Mouse (Mus musculus) midbrain, postnatal 0 days (tissue): ENCODE measurements at regions not wholly inside any gene's neighbourhood (a gene's known extent, or its start where the extent isn't known, plus 50 kb on each side); places are given as distances from the start of the nearest gene placed in this dataset.
A peak's percentile ranks its signal among the peaks of the same experiment; 100 is the strongest.

Experiments used
- ATAC-seq: fragments of 200-750 bp; cut with Nextera tagmentation; 2 replicates; pipeline ENCODE4 v1.8.0; 2017; ENCODE audit warnings: moderate number of reproducible peaks, mild to moderate bottlenecking, moderate TSS enrichment, moderate library complexity; ENCODE audit not compliant: low FRiP score
- DNase-seq: peaks from one replicate; pipeline ENCODE4 v3.0.0-alpha.2; 2015; ENCODE audit warnings: low spot score
- H3K27ac ChIP-seq: fragments of 300-500 bp; sonication (generic); 2 replicates; pipeline ENCODE4 v1.5.1; 2014; ENCODE audit warnings: low read depth, mild to moderate bottlenecking, low read length, mixed read lengths
- H3K27me3 ChIP-seq: fragments of 300-500 bp; sonication (generic); 2 replicates; pipeline ENCODE4 v1.6.1; 2014; ENCODE audit warnings: low read length, control low read depth, mixed read lengths; ENCODE audit not compliant: insufficient read depth
- H3K36me3 ChIP-seq: fragments of 300-500 bp; sonication (generic); 2 replicates; pipeline ENCODE4 v1.6.1; 2014; ENCODE audit warnings: low read length, control low read depth, mixed read lengths; ENCODE audit not compliant: insufficient read depth
- H3K4me1 ChIP-seq: fragments of 300-500 bp; sonication (generic); 2 replicates; pipeline ENCODE4 v1.6.1; 2014; ENCODE audit warnings: mild to moderate bottlenecking, control low read depth, antibody characterized with exemption, low read length, mixed read lengths; ENCODE audit not compliant: insufficient read depth
- H3K4me2 ChIP-seq: fragments of 300-500 bp; sonication (generic); 2 replicates; pipeline ENCODE4 v1.6.1; 2014; ENCODE audit warnings: low read depth, mild to moderate bottlenecking, low read length, mixed read lengths; ENCODE audit not compliant: poor library complexity, severe bottlenecking
- H3K4me3 ChIP-seq: fragments of 300-500 bp; sonication (generic); 2 replicates; pipeline ENCODE4 v1.5.1; 2014; ENCODE audit warnings: low read depth, mild to moderate bottlenecking, low read length, moderate library complexity
- H3K9ac ChIP-seq: fragments of 300-500 bp; sonication (generic); replicated peaks from 2 replicates; pipeline ENCODE4 v1.6.1; 2014; ENCODE audit warnings: mild to moderate bottlenecking, low read length, moderate library complexity, mixed read lengths; ENCODE audit not compliant: poor library complexity, severe bottlenecking
- H3K9me3 ChIP-seq: fragments of 300-500 bp; sonication (generic); 2 replicates; pipeline ENCODE4 v1.6.1; 2016; ENCODE audit warnings: low read length, control low read depth
- CTCF ChIP-seq: IDR thresholded peaks from 2 replicates; pipeline ENCODE4 v1.5.1; 2016; ENCODE audit warnings: antibody characterized with exemption, mild to moderate bottlenecking
- WGBS: fragments of 180-500 bp; shearing (Covaris S2); extraction: QIAGEN DNeasy Blood & Tissue Kit; methylation state at CpG from one replicate; pipeline ENCODE4 v1.1.7; 2014; 5-methylcytosine and 5-hydroxymethylcytosine counted together

GRCm38 (mm10) chr14:98832401-98832800 is 161.7 kb downstream of the Rpl36a-ps1 start:
- 44% methylated on average over 7 of the region's 7 CpGs for WGBS
- Histone ChIP-seq H3K4me2 (no peak overlapping the region), H3K9ac (no peak overlapping the region), H3K36me3 (no peaks in the 10 kb centered on the region), H3K27ac (no peak overlapping the region), H3K4me3 (no peak overlapping the region), H3K27me3 (no peaks in the 10 kb centered on the region), H3K4me1 (no peaks in the 10 kb centered on the region), H3K9me3 (no peaks in the 10 kb centered on the region)
- DNase-seq (peak; percentile 31), ATAC-seq (no peak)
- no peak for TF ChIP-seq CTCF

DNA sequence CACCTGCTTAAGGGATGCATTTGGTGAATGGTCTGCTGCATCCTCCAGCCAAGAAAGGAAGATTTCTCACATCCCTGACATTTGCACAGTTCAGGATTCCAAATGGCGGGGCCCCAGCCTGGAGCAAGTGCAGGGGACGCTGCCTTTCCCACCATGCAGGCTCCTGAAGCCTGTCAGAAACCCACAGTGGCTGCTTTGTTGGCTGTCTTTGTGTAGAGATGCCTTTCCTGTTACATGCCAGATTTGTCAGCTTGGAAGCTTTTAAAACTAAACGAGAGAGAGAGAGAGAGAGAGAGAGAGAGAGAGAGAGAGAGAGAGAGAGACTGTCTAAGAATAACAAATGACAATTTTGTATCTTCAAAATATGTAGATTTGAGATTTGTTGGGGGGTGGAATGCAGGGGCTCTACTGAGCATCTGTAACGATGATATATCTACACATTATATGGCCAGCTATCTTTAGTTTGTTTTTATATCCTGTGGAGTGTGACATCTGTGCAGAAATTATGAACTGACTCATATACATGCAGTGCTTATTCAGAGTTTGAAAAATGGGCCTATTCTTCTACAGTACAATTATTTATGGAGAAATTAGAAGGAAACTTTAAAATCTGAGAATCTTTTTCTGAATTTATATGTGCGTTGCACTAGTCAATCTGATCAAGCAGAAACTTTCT is 164.0 kb downstream of the Rpl36a-ps1 start:
- ATAC-seq: peak; percentile 60; the same call in 1 of the 2 replicates

GRCm38 (mm10) chr14:98827490-98827889 is 166.6 kb downstream of the Rpl36a-ps1 start:
- WGBS: 89% methylated on average over 2 of the region's 2 CpGs
- no peak for DNase-seq

More for the DNA sequence above, 164.0 kb downstream of the Rpl36a-ps1 start:
- peak; percentile 59 for DNase-seq
- H3K4me2 ChIP-seq: no peak overlapping the region
- no peak overlapping the region for H3K27ac ChIP-seq
- no peaks in the 10 kb centered on the region for H3K4me1 ChIP-seq
- no peaks in the 10 kb centered on the region for H3K9me3 ChIP-seq
- no peak overlapping the region for H3K9ac ChIP-seq
- TF ChIP-seq CTCF: no peak
- WGBS: 48% methylated on average over 5 of the region's 5 CpGs
- no peaks in the 10 kb centered on the region for H3K27me3 ChIP-seq
- H3K36me3 ChIP-seq: no peaks in the 10 kb centered on the region
- no peak overlapping the region for H3K4me3 ChIP-seq

GRCm38 (mm10) chr14:98813657-98814056 is 180.5 kb downstream of the Rpl36a-ps1 start:
- TF ChIP-seq CTCF: no peak
- H3K9ac ChIP-seq: no peak overlapping the region
- H3K9me3 ChIP-seq: no peaks in the 10 kb centered on the region
- 57% methylated on average over 5 of the region's 5 CpGs for WGBS
- H3K27me3 ChIP-seq: no peaks in the 10 kb centered on the region
- DNase-seq: no peak
- no peak overlapping the region for H3K4me2 ChIP-seq
- H3K4me3 ChIP-seq: no peak overlapping the region
- no peak overlapping the region for H3K27ac ChIP-seq
- no peaks in the 10 kb centered on the region for H3K36me3 ChIP-seq
- no peak for ATAC-seq
- no peaks in the 10 kb centered on the region for H3K4me1 ChIP-seq

More at GRCm38 (mm10) chr14:98827490-98827889, 166.6 kb downstream of the Rpl36a-ps1 start:
- Histone ChIP-seq H3K4me3 (no peak overlapping the region), H3K4me1 (no peaks in the 10 kb centered on the region), H3K4me2 (no peak overlapping the region), H3K27ac (no peak overlapping the region), H3K27me3 (no peaks in the 10 kb centered on the region), H3K9me3 (no peaks in the 10 kb centered on the region), H3K36me3 (no peaks in the 10 kb centered on the region), H3K9ac (no peak overlapping the region)
- no peak for TF ChIP-seq CTCF
- ATAC-seq: no peak

DNA sequence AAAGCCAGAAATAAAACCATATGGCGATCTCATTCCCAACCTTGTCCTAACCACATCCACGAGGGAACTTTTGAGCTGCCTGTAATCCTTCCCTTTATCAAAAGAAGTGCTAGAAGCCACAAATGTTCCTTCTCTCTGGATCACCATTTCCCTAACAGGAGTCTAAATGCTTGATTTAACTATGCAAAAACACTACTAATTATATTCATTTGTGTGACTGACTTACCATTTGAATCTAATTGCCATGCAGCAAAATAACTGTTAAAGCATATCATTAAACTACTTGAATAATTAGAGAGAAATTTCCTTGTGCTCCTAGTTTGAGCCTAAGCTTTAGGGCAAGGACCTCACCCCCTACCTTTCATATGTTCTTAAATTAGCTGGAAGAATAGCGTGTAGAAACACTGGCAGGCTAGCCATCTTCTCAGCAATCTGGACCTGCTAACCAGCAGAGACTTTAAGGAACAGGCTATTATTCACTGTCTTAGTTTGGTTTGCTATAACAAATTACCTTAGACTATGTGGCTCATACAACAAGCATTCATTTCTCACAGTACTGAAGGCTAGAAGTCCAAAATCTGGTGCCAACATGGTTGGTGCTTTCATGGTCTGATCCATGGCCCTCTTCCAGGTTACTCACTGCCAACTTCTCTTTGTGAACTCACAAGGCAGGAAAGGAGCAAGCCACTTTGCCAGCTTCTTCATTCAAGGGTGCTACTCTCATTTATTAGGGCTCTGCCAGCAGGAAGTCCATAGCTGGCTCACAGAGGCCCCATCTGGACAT is 183.7 kb downstream of the Rpl36a-ps1 start:
- peak; percentile 89 for DNase-seq
- H3K9ac ChIP-seq: no peak overlapping the region
- H3K9me3 ChIP-seq: no peaks in the 10 kb centered on the region
- no peak overlapping the region for H3K4me3 ChIP-seq
- ATAC-seq: peak; percentile 77
- H3K27ac ChIP-seq: no peak overlapping the region
- H3K27me3 ChIP-seq: no peaks in the 10 kb centered on the region
- no peak for TF ChIP-seq CTCF
- 67% methylated on average over 3 of the region's 3 CpGs for WGBS
- no peaks in the 10 kb centered on the region for H3K4me1 ChIP-seq
- no peaks in the 10 kb centered on the region for H3K36me3 ChIP-seq
- H3K4me2 ChIP-seq: no peak overlapping the region

- Histone ChIP-seq H3K36me3 (no peaks in the 10 kb centered on the region), H3K4me3 (no peak overlapping the region), H3K9me3 (no peaks in the 10 kb centered on the region), H3K27ac (no peak overlapping the region), H3K9ac (no peak overlapping the region), H3K27me3 (no peaks in the 10 kb centered on the region), H3K4me2 (no peak overlapping the region), H3K4me1 (no peaks in the 10 kb centered on the region)
- ATAC-seq: no peak
- no peak for TF ChIP-seq CTCF
- 74% methylated on average over 1 of the region's 1 CpGs for WGBS
- no peak for DNase-seq
These were observed 186.0 kb downstream of the Rpl36a-ps1 start for GRCm38 (mm10) chr14:98808117-98808516.
